Mouse (Mus musculus) small intestine, adult 2 months (tissue): ENCODE data around the gene Dock4. TPM values are rescaled to one million over a fixed set of nuclear protein-coding genes. Genes with fewer than 3 reads are reported as not detected.

ENCODE experiments used
- H3K27ac ChIP-seq: fragments of 200-500 bp; 2 replicates; pipeline ENCODE4 v1.5.1; 2012; ENCODE audit warnings: low read depth, low read length, control low read depth, inconsistent platforms; ENCODE audit not compliant: insufficient read depth
- H3K27me3 ChIP-seq: fragments of 200-500 bp; 2 replicates; pipeline ENCODE4 v1.6.1; 2012; ENCODE audit warnings: mild to moderate bottlenecking, moderate library complexity, low read length, inconsistent platforms; ENCODE audit not compliant: control insufficient read depth, insufficient read depth
- H3K36me3 ChIP-seq: fragments of 200-500 bp; 2 replicates; pipeline ENCODE4 v1.6.1; 2012; ENCODE audit warnings: mild to moderate bottlenecking, low read length, control low read depth, inconsistent platforms; ENCODE audit not compliant: control insufficient read depth, insufficient read depth
- H3K4me1 ChIP-seq: fragments of 200-500 bp; 2 replicates; pipeline ENCODE4 v1.6.1; 2012; ENCODE audit warnings: low read length, inconsistent platforms, mixed read lengths; ENCODE audit not compliant: control insufficient read depth, insufficient read depth, insufficient read length
- H3K4me3 ChIP-seq: fragments of 200-500 bp; 2 replicates; pipeline ENCODE4 v1.5.1; 2012; ENCODE audit warnings: low read depth, mild to moderate bottlenecking, control low read depth, inconsistent platforms, low read length, moderate library complexity
- CTCF ChIP-seq: fragments of 200-500 bp; IDR thresholded peaks from 2 replicates; pipeline ENCODE4 v1.5.1; 2012; ENCODE audit warnings: low read depth, mild to moderate bottlenecking, control low read depth, inconsistent platforms, low read length, moderate library complexity, mixed read lengths; ENCODE audit not compliant: insufficient replicate concordance, insufficient read length; ENCODE audit errors: extremely low read depth
- POLR2A ChIP-seq: fragments of 200-500 bp; IDR thresholded peaks from 2 replicates; pipeline ENCODE4 v1.6.1; 2012; ENCODE audit warnings: low read depth, mild to moderate bottlenecking, control low read depth, inconsistent platforms, low read length, moderate library complexity
- WGBS: fragments of 180-500 bp; shearing (Covaris S2); methylation state at CpG from one replicate; pipeline ENCODE4 v1.1.7; 2018; 5-methylcytosine and 5-hydroxymethylcytosine counted together
- polyA plus RNA-seq: library from polyadenylated mRNA; depleted of rRNA; stranded (reverse); fragments of >200 nt; gene quantifications from 2 replicates; pipeline ENCODE4 v1.2.3, GENCODE M21; 2012

The Dock4 gene
- polyA plus RNA-seq, 1 experiment = 0.94 TPM

DNA sequence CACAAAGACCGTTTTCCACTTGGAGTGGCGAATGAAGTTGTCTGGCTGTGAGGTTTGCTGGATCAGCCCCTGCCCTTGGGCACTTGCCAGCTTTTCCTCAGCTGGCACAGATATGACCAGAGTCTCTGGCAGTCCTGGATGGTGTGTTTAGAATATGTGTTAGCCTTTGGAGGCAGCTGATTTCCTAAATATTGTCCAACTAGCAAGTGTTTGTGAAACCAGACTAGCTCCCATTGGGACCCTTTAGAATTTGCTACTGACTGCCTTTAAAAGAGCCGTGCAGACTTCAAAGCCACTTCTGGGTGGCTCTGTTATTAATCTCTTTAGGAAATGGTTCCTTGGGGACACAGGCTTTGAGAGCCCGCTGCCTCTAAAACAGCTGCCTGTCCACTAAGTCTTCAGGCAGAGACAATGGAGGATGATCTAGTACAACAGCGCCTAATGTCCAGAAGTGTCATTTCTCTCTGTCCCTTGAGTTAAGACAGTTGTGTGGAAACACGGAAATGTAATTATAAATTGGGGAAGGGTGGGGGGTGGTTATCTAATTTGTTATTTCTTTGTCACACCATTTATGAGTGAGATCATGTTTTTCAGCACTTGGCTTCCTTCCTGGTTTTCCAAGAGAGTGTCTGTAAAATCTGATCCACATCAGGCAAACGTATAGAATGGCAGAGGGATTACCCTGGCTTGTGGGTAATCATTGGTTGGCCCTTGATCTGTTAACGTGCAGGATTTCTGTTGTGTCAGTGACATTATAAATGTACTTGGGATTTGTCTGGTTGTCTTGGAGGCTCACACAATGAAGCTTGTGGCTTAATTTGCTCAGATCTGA lies 32.1 kb downstream of the Dock4 start:
- Histone ChIP-seq H3K27ac (no peak overlapping the region), H3K4me3 (no peak overlapping the region), H3K4me1 (no peaks in the 10 kb centered on the region), H3K27me3 (no peaks in the 10 kb centered on the region), H3K36me3 (no peaks in the 10 kb centered on the region)
- TF ChIP-seq CTCF (no peak), POLR2A (no peak)
- 63% methylated on average over 8 of the region's 8 CpGs for WGBS

DNA sequence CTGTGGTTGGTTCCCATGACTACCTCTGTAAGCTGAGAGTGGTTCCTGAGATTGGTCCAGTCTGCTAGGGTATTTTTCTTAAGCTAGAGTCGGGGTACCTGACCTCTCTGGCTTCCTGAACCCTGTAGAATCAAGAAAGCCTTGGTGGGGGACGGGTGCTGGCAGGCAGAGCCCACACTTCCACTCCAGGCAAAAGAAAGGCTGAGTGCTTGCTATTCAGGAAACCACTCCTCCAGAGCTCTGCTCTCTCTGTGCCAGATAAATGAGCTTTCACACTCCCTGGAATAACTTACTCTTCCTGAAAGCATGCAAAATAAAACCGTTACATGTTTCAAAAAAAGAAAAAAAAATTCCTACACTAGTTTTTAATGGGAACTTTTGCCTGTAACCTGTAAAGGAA lies 38.5 kb downstream of the Dock4 start:
- Histone ChIP-seq H3K4me3 (no peak overlapping the region), H3K27me3 (no peaks in the 10 kb centered on the region), H3K4me1 (no peaks in the 10 kb centered on the region), H3K36me3 (no peaks in the 10 kb centered on the region), H3K27ac (no peak overlapping the region)
- TF ChIP-seq CTCF = no peak
- TF ChIP-seq POLR2A = no peak
- 46% methylated on average over 3 of the region's 3 CpGs for WGBS

DNA sequence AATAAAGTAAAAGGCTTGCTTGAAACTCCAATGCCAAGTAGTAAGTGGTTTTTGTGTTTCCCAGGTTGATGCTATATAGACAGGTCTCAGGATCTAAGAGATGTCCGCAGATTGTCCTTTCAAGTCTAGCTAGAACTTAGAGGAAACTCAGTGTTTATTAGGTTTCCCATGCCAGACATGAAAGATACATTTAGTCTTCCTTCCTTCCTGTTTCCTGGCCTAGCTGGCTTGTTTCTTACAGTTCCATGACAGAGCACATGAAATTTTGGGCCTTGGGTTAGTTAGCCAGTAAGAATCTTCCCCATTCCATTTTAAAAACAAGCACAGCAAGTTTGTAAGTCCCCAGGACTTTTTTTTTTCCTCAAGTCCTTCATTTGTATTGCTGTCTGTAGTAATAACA lies 39.5 kb downstream of the Dock4 start:
- WGBS = 81% methylated on average over 1 of the region's 1 CpGs
- H3K27me3 ChIP-seq = no peaks in the 10 kb centered on the region

DNA sequence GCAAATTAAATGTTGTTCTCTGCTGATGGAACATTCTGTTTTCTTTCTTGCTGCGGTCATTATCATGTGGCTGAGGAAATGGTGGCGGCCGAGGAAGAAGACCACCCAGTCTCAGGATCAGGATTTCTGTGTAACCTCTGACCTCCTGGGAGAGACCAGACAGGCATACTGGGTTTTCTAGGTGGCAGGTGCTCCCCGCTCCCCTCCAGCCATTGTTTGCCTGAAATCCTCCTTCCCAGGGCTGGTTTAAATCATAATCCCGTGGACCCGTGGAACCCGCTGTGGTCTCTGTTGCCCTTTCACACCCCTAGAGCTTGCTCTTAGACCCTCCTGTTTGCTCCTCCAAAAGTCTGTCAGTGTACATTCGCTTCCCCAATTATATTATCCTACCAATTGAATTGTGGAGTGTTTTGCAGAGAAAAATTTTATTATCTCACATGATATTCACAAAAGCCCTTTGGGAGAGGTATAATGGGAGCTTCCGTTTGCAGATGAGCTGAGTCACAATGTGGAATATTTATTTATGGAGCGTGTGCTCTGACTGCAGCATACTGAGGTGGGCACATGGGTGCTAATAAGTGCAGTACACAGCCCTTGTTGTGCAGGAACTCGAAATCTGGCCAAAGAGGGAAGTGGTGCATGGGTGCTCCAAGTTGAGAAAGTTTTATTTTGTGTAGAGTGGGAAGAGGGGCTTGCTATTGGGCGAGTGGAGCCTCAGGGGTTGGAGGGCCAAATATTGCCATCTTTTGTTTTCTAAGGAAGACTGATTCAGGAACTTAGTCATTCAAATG lies 40.5 kb downstream of the Dock4 start:
- no peaks in the 10 kb centered on the region for H3K4me1 ChIP-seq
- no peak for TF ChIP-seq POLR2A
- no peak for TF ChIP-seq CTCF
- no peaks in the 10 kb centered on the region for H3K27me3 ChIP-seq
- no peaks in the 10 kb centered on the region for H3K36me3 ChIP-seq
- H3K4me3 ChIP-seq = no peak overlapping the region
- 80% methylated on average over 12 of the region's 12 CpGs for WGBS
- no peak overlapping the region for H3K27ac ChIP-seq

More for the DNA sequence above, 39.5 kb downstream of the Dock4 start:
- no peaks in the 10 kb centered on the region for H3K36me3 ChIP-seq
- TF ChIP-seq CTCF = no peak
- TF ChIP-seq POLR2A = no peak
- no peak overlapping the region for H3K27ac ChIP-seq
- H3K4me1 ChIP-seq = no peaks in the 10 kb centered on the region
- no peak overlapping the region for H3K4me3 ChIP-seq

DNA sequence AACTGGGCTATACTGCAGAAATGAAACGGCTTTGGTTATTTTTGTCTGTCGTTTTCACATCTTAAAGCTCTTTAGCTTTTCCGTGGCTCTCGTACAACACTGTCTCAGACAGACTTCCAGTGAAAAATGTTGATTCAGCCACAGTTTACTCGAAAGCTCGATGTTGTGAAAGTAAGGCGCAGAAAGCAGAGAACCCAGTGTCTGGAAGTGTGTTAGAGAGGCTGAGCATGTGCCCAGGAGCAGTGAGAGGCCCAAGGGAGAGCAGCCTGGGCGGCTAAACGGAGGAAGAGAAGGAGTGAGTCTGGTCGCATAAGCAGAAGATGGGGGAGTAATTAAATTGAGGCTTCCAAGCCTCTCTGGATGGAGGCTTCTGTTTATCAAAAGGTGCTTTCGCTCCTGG lies 50.6 kb downstream of the Dock4 start:
- Histone ChIP-seq H3K36me3 (no peaks in the 10 kb centered on the region), H3K4me1 (no peaks in the 10 kb centered on the region; the same call in 1 of the 2 replicates), H3K27ac (no peak overlapping the region), H3K27me3 (no peaks in the 10 kb centered on the region), H3K4me3 (no peak overlapping the region)
- no peak for TF ChIP-seq CTCF
- no peak for TF ChIP-seq POLR2A
- 78% methylated on average over 11 of the region's 11 CpGs for WGBS

DNA sequence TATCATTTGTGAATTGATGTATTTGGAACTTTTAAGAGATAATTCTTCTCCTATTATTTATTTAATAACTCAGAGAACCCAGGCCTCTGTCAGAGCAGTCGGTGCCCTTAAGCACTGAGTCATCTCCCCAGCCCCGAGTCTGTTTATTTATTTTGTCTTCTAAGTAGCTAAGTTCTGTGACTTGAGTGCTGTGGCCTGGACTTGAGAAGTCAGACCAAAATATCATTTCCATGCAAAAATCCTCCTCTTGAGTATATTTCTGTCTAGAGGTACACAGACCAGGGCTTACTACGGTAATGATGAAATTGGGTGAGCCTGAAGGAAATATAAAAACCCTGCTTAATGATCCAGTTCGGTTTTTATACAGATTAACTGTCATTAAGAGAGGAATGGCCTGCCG lies 52.1 kb downstream of the Dock4 start:
- no peak for TF ChIP-seq CTCF
- no peak for TF ChIP-seq POLR2A
- 59% methylated on average over 5 of the region's 5 CpGs for WGBS
- no peaks in the 10 kb centered on the region for H3K36me3 ChIP-seq
- no peak overlapping the region for H3K4me3 ChIP-seq
- no peak overlapping the region for H3K27ac ChIP-seq
- H3K4me1 ChIP-seq = no peaks in the 10 kb centered on the region; the same call in 1 of the 2 replicates
- H3K27me3 ChIP-seq = no peaks in the 10 kb centered on the region

DNA sequence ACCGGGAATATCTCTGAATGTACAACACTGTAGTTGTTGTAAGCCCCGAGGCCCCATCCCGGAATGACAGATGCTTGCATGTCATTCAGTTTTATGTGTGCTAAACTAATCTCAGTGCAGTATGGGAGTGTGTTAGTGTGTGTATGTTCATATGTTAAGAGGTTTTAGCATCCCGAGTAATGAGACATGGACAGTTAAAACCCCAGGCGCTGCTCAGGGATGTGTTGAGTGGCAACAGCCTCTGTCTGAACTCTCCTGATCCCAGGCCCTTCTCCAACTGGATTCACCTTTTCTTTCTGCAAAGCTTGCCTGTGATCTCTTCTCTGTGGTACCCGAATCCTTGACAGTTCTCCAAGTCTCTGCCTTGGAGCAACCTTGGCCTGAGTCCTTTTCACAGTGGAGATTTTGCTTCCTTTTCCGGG lies 52.5 kb downstream of the Dock4 start:
- Histone ChIP-seq H3K4me1 (no peaks in the 10 kb centered on the region; the same call in 1 of the 2 replicates), H3K4me3 (no peak overlapping the region), H3K36me3 (no peaks in the 10 kb centered on the region), H3K27me3 (no peaks in the 10 kb centered on the region), H3K27ac (no peak overlapping the region)
- WGBS = 80% methylated on average over 7 of the region's 7 CpGs
- no peak for TF ChIP-seq POLR2A
- TF ChIP-seq CTCF = no peak
